Mouse (Mus musculus): ENCODE results near the gene Ntn3. TPM values are rescaled to one million over a fixed set of nuclear protein-coding genes. Genes with fewer than 3 reads are reported as not detected.
A peak's percentile ranks its signal among the peaks of the same experiment; 100 is the strongest.

Ntn3 gene
- total RNA-seq (2014; fragmentation: Nextera tagmentation) (3.8 and 3.9 TPM in 2 replicates), total RNA-seq (2017) (1.5 and 2.1 TPM in 2 replicates), polyA plus RNA-seq (2012) (1.6 and 1.8 TPM in 2 replicates)

GRCm38 (mm10) chr17:24209043-24209915 lies at the start of gene Ntn3:
TSS of gene Ntn3 (minus strand) at chr17:24209531.
- no peak for ATAC-seq (ENCODE audit: extremely low read depth, insufficient number of reproducible peaks, low FRiP score, poor library complexity, severe bottlenecking)
- peaks cover 86% of the 10 kb centered on the region for H3K4me1 ChIP-seq (ENCODE audit: insufficient read depth, low read depth, low read length)

DNA sequence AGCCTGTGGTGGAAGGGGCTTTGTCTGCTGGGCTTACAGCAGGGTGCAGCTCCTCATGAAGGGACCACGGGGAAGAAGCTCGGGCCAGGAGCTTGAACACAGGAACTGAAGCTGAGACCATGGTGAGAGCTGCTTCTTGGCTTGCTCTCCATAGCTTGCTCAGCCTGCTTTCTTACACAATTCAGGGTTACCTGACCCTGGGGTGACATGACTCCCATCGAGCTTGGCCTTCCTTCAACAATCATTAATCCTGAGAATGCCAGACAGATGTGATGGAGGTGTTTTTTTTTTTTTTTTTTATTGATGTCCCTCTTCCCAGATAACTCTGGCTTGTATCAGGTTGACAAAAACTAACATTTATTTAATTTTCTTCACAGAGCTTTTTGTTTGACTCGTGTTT lies 49.6 kb upstream of the Ntn3 start:
- TF ChIP-seq CTCF (IDR thresholded peaks at IDR 0.05; ENCODE audit: low read depth, low read length) (no peak), POLR2AphosphoS5 (IDR thresholded peaks at IDR 0.05; ENCODE audit: insufficient replicate concordance, low read depth, low read length) (no peak), GATA1 (IDR thresholded peaks at IDR 0.05; ENCODE audit: borderline replicate concordance, low read length) (no peak), GATA2 (IDR thresholded peaks at IDR 0.05; ENCODE audit: borderline replicate concordance, low read depth, low read length) (no peak), TAL1 (conservative IDR thresholded peaks at IDR 0.05; ENCODE audit: low read depth, low read length) (no peak)
- Histone ChIP-seq H3K36me3 (replicated peaks) (no peaks in the 10 kb centered on the region), H3K4me3 (ENCODE audit: low read depth, low read length) (no peak overlapping the region), H3K27me3 (ENCODE audit: insufficient read depth, low read length) (no peaks in the 10 kb centered on the region; the same call in 1 of the 2 replicates), H3K4me1 (ENCODE audit: insufficient read depth, low read depth, low read length) (no peaks in the 10 kb centered on the region), H3K9me3 (replicated peaks) (peaks cover 2% of the 10 kb centered on the region)
- DNase-seq (ENCODE audit: low spot score) (no peak), ATAC-seq (ENCODE audit: extremely low read depth, insufficient number of reproducible peaks, low FRiP score, poor library complexity, severe bottlenecking) (no peak)

More at GRCm38 (mm10) chr17:24209043-24209915, at the start of gene Ntn3:
- DNase-seq (ENCODE audit: low spot score): peak; percentile 70
- TF ChIP-seq TAL1 (conservative IDR thresholded peaks at IDR 0.05; ENCODE audit: low read depth, low read length) (no peak; the same call in 1 of the 2 replicates), GATA2 (IDR thresholded peaks at IDR 0.05; ENCODE audit: borderline replicate concordance, low read depth, low read length) (no peak), CTCF (IDR thresholded peaks at IDR 0.05; ENCODE audit: low read depth, low read length) (no peak), POLR2AphosphoS5 (IDR thresholded peaks at IDR 0.05; ENCODE audit: insufficient replicate concordance, low read depth, low read length) (no peak), GATA1 (IDR thresholded peaks at IDR 0.05; ENCODE audit: borderline replicate concordance, low read length) (no peak)
- peaks cover 34% of the 10 kb centered on the region for H3K36me3 ChIP-seq (replicated peaks)
- no peaks in the 10 kb centered on the region for H3K27me3 ChIP-seq (ENCODE audit: insufficient read depth, low read length)
- H3K9me3 ChIP-seq (replicated peaks): no peaks in the 10 kb centered on the region
- H3K4me3 ChIP-seq (ENCODE audit: low read depth, low read length): peak within 1 kb of the TSS; percentile 97

- Histone ChIP-seq H3K27me3 (ENCODE audit: insufficient read depth, low read length) (no peaks in the 10 kb centered on the region), H3K9me3 (replicated peaks) (no peaks in the 10 kb centered on the region), H3K4me1 (ENCODE audit: insufficient read depth, low read depth, low read length) (peaks cover 26% of the 10 kb centered on the region), H3K4me3 (ENCODE audit: low read depth, low read length) (peak overlapping the region; percentile 90; the same call in 1 of the 2 replicates), H3K36me3 (replicated peaks) (peaks cover 26% of the 10 kb centered on the region)
- DNase-seq (ENCODE audit: low spot score) (no peak), ATAC-seq (ENCODE audit: extremely low read depth, insufficient number of reproducible peaks, low FRiP score, poor library complexity, severe bottlenecking) (no peak)
- TF ChIP-seq TAL1 (conservative IDR thresholded peaks at IDR 0.05; ENCODE audit: low read depth, low read length) (no peak), GATA2 (IDR thresholded peaks at IDR 0.05; ENCODE audit: borderline replicate concordance, low read depth, low read length) (no peak), GATA1 (IDR thresholded peaks at IDR 0.05; ENCODE audit: borderline replicate concordance, low read length) (no peak), CTCF (IDR thresholded peaks at IDR 0.05; ENCODE audit: low read depth, low read length) (no peak), POLR2AphosphoS5 (IDR thresholded peaks at IDR 0.05; ENCODE audit: insufficient replicate concordance, low read depth, low read length) (no peak)
Observed at GRCm38 (mm10) chr17:24252329-24252728, 43.0 kb upstream of the Ntn3 start.

GRCm38 (mm10) chr17:24251320-24252069 lies 42.2 kb upstream of the Ntn3 start, which contains the start of gene Ccnf:
TSS of gene Ccnf (minus strand) at chr17:24251484.
- DNase-seq (ENCODE audit: low spot score) (peak; percentile 99), ATAC-seq (ENCODE audit: extremely low read depth, insufficient number of reproducible peaks, low FRiP score, poor library complexity, severe bottlenecking) (peak; percentile 100)
- TF ChIP-seq TAL1 (conservative IDR thresholded peaks at IDR 0.05; ENCODE audit: low read depth, low read length) (no peak), GATA2 (IDR thresholded peaks at IDR 0.05; ENCODE audit: borderline replicate concordance, low read depth, low read length) (no peak), CTCF (IDR thresholded peaks at IDR 0.05; ENCODE audit: low read depth, low read length) (no peak), POLR2AphosphoS5 (IDR thresholded peaks at IDR 0.05; ENCODE audit: insufficient replicate concordance, low read depth, low read length) (no peak), GATA1 (IDR thresholded peaks at IDR 0.05; ENCODE audit: borderline replicate concordance, low read length) (no peak)
- Histone ChIP-seq H3K36me3 (replicated peaks) (peaks cover 33% of the 10 kb centered on the region), H3K4me3 (ENCODE audit: low read depth, low read length) (peak within 1 kb of the TSS; percentile 90), H3K4me1 (ENCODE audit: insufficient read depth, low read depth, low read length) (peaks cover 26% of the 10 kb centered on the region), H3K9me3 (replicated peaks) (no peaks in the 10 kb centered on the region), H3K27me3 (ENCODE audit: insufficient read depth, low read length) (no peaks in the 10 kb centered on the region)

GRCm38 (mm10) chr17:24250988-24251319 lies 41.6 kb upstream of the Ntn3 start:
- ATAC-seq (ENCODE audit: extremely low read depth, insufficient number of reproducible peaks, low FRiP score, poor library complexity, severe bottlenecking) (no peak), DNase-seq (ENCODE audit: low spot score) (no peak)
- peaks cover 38% of the 10 kb centered on the region for H3K36me3 ChIP-seq (replicated peaks)
- TF ChIP-seq POLR2AphosphoS5 (IDR thresholded peaks at IDR 0.05; ENCODE audit: insufficient replicate concordance, low read depth, low read length) (no peak), TAL1 (conservative IDR thresholded peaks at IDR 0.05; ENCODE audit: low read depth, low read length) (no peak), CTCF (IDR thresholded peaks at IDR 0.05; ENCODE audit: low read depth, low read length) (no peak), GATA1 (IDR thresholded peaks at IDR 0.05; ENCODE audit: borderline replicate concordance, low read length) (no peak), GATA2 (IDR thresholded peaks at IDR 0.05; ENCODE audit: borderline replicate concordance, low read depth, low read length) (no peak)
- H3K27me3 ChIP-seq (ENCODE audit: insufficient read depth, low read length): no peaks in the 10 kb centered on the region
- peaks cover 29% of the 10 kb centered on the region for H3K4me1 ChIP-seq (ENCODE audit: insufficient read depth, low read depth, low read length)
- H3K9me3 ChIP-seq (replicated peaks): no peaks in the 10 kb centered on the region
- peak overlapping the region; percentile 90 for H3K4me3 ChIP-seq (ENCODE audit: low read depth, low read length)
